Mouse (Mus musculus) testis, adult 2 months (tissue): ENCODE data around the gene Olfr520. TPM values are rescaled to one million over a fixed set of nuclear protein-coding genes. Genes with fewer than 3 reads are reported as not detected.

Experiments used
- H3K27ac ChIP-seq: fragments of 200-500 bp; 2 replicates; pipeline ENCODE4 v1.5.1; 2012; ENCODE audit warnings: low read depth, low read length; ENCODE audit not compliant: control insufficient read depth, insufficient read depth
- H3K27me3 ChIP-seq: fragments of 200-500 bp; 2 replicates; pipeline ENCODE4 v1.6.1; 2012; ENCODE audit warnings: mild to moderate bottlenecking, low read length, moderate library complexity; ENCODE audit not compliant: control insufficient read depth, insufficient read depth
- H3K36me3 ChIP-seq: fragments of 200-500 bp; 2 replicates; pipeline ENCODE4 v1.6.1; 2012; ENCODE audit warnings: mild to moderate bottlenecking, low read length; ENCODE audit not compliant: control insufficient read depth, insufficient read depth
- H3K4me1 ChIP-seq: fragments of 200-500 bp; 2 replicates; pipeline ENCODE4 v1.6.1; 2012; ENCODE audit warnings: low read length; ENCODE audit not compliant: control insufficient read depth, insufficient read depth
- H3K4me3 ChIP-seq: fragments of 200-500 bp; 2 replicates; pipeline ENCODE4 v1.5.1; 2012; ENCODE audit warnings: low read depth, mild to moderate bottlenecking, low read length, moderate library complexity, mixed read lengths; ENCODE audit not compliant: control insufficient read depth
- CTCF ChIP-seq: fragments of 200-500 bp; IDR thresholded peaks from 2 replicates; pipeline ENCODE4 v1.5.1; 2012; ENCODE audit warnings: low read depth, mild to moderate bottlenecking, inconsistent platforms, low read length, moderate library complexity; ENCODE audit not compliant: control insufficient read depth, insufficient read depth, insufficient replicate concordance
- POLR2A ChIP-seq: fragments of 200-500 bp; IDR thresholded peaks from 2 replicates; pipeline ENCODE4 v1.6.1; 2012; ENCODE audit warnings: low read depth, mild to moderate bottlenecking, inconsistent platforms, low read length, moderate library complexity; ENCODE audit not compliant: control insufficient read depth
- polyA plus RNA-seq: library from polyadenylated mRNA; depleted of rRNA; stranded (reverse); fragments of >200 nt; gene quantifications from 2 replicates; pipeline ENCODE4 v1.2.3, GENCODE M21; 2012

Gene Olfr520
- polyA plus RNA-seq, 1 experiment = 0.22 TPM

- Histone ChIP-seq H3K27me3 (no peaks in the 10 kb centered on the region), H3K4me1 (peaks cover 5% of the 10 kb centered on the region), H3K27ac (no peak overlapping the region), H3K36me3 (no peaks in the 10 kb centered on the region), H3K4me3 (no peak overlapping the region; the same call in 1 of the 2 replicates)
- TF ChIP-seq CTCF = no peak
- no peak for TF ChIP-seq POLR2A
These were observed 23.6 kb upstream of the Olfr520 start for GRCm38 (mm10) chr7:99706341-99707037.

GRCm38 (mm10) chr7:99707038-99707595 lies 23.0 kb upstream of the Olfr520 start:
- Histone ChIP-seq H3K27me3 (no peaks in the 10 kb centered on the region), H3K27ac (no peak overlapping the region), H3K36me3 (no peaks in the 10 kb centered on the region), H3K4me3 (no peak overlapping the region), H3K4me1 (peaks cover 5% of the 10 kb centered on the region)
- TF ChIP-seq POLR2A (no peak), CTCF (no peak)

GRCm38 (mm10) chr7:99707671-99708070 lies 22.4 kb upstream of the Olfr520 start:
- no peak overlapping the region for H3K4me3 ChIP-seq
- H3K27me3 ChIP-seq = no peaks in the 10 kb centered on the region
- H3K36me3 ChIP-seq = no peaks in the 10 kb centered on the region
- no peak for TF ChIP-seq POLR2A
- no peak for TF ChIP-seq CTCF
- no peak overlapping the region for H3K27ac ChIP-seq
- peaks cover 2% of the 10 kb centered on the region; the same call in 1 of the 2 replicates for H3K4me1 ChIP-seq

DNA sequence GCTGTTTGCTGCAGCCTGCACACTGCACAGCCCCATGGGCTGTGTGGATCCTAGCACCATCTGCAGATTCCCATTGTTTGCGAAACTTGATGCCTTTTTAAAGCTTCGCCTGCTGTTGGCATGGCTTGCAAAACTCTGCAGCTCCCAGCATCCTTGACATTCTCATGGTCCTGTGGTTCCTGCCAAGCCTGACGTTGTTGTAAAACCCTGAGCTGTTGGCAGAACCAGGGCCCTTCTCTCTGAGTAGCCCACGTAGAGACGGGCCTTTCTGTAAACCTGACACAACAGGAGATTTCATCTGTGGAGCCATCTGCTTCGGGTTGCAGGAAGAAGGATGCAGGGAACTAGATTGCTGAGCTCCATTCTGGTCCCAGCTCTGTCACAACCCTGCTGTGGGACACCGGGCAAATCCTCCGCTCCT lies 21.8 kb upstream of the Olfr520 start:
- Histone ChIP-seq H3K4me1 (peaks cover 2% of the 10 kb centered on the region; the same call in 1 of the 2 replicates), H3K27me3 (no peaks in the 10 kb centered on the region), H3K36me3 (no peaks in the 10 kb centered on the region), H3K4me3 (no peak overlapping the region), H3K27ac (0 out of 2 replicates have a peak overlapping the region, but pooled peaks have one; percentile 10)
- TF ChIP-seq CTCF (no peak), POLR2A (no peak)

DNA sequence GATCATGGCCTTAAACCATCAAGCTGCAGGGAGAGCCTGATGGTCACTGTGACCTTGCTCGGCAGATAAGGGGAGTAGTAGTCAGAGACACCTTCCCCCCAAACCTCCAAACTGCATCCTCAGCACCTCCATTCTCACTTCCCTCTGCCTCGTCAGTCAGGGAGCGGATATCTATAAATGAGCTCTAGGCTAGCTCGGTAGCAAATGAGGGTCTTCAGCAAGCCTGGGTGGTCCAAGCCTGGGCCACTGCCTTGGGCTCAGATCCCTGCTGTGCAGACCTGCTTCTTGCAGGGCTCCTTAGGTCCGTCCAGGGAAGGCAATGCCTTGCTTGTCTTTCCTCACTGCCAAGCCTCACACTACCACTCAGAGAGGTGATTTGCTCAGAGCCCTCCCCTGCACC lies 21.3 kb upstream of the Olfr520 start:
- Histone ChIP-seq H3K4me1 (peaks cover 2% of the 10 kb centered on the region; the same call in 1 of the 2 replicates), H3K27me3 (no peaks in the 10 kb centered on the region), H3K27ac (no peak overlapping the region), H3K36me3 (no peaks in the 10 kb centered on the region), H3K4me3 (no peak overlapping the region)
- TF ChIP-seq POLR2A = no peak
- TF ChIP-seq CTCF = no peak

DNA sequence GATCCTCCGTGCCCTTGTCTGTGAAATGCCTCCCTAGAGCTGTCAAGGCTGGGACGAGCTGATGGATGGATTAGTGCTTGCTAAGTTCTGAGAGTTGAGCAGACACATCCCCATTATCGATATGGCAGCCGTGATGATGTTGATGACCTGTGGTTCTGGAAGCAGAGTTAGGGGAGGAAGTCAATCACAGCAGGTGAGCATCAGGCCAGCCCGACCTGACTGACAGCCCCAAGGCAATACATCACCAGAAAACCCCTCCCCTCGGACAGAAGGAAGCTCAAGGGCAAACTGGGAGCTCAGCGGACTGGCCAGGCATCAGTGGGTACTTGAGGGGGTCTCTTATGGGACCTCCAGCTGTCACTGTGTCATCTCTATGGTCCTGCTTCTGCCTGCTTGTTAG lies 20.1 kb upstream of the Olfr520 start:
- no peak for TF ChIP-seq POLR2A
- TF ChIP-seq CTCF = no peak
- H3K27ac ChIP-seq = no peak overlapping the region

GRCm38 (mm10) chr7:99710476-99710875 lies 19.6 kb upstream of the Olfr520 start:
- no peak overlapping the region for H3K4me3 ChIP-seq

More for the DNA sequence above, 20.1 kb upstream of the Olfr520 start:
- H3K36me3 ChIP-seq = no peaks in the 10 kb centered on the region
- peaks cover 2% of the 10 kb centered on the region; the same call in 1 of the 2 replicates for H3K4me1 ChIP-seq
- no peaks in the 10 kb centered on the region for H3K27me3 ChIP-seq
- H3K4me3 ChIP-seq = no peak overlapping the region

More at GRCm38 (mm10) chr7:99710476-99710875, 19.6 kb upstream of the Olfr520 start:
- Histone ChIP-seq H3K27me3 (no peaks in the 10 kb centered on the region), H3K36me3 (no peaks in the 10 kb centered on the region), H3K27ac (no peak overlapping the region), H3K4me1 (peaks cover 2% of the 10 kb centered on the region; the same call in 1 of the 2 replicates)
- peak; percentile 83 for TF ChIP-seq CTCF
- no peak for TF ChIP-seq POLR2A
